Mouse (Mus musculus): ENCODE data around the gene Ccnl2.

- no peak for TF ChIP-seq USF1 (IDR thresholded peaks at IDR 0.05; ENCODE audit: low read depth, low read length)
- no peak for TF ChIP-seq CTCF (IDR thresholded peaks at IDR 0.05 in 2 of 3, conservative IDR thresholded peaks at IDR 0.05 in 1 of 3; ENCODE audit: control insufficient read depth in 1 of 3, insufficient read depth in 1 of 3, low read depth in 2 of 3, low read length in 3 of 3, poor library complexity in 1 of 3, severe bottlenecking in 1 of 3)
- TF ChIP-seq POLR2A (IDR thresholded peaks at IDR 0.05; ENCODE audit: control insufficient read depth in 1 of 2, insufficient read depth in 1 of 2, low read depth in 1 of 2, low read length in 2 of 2, poor library complexity in 1 of 2), result no peak
- TF ChIP-seq HCFC1 (IDR thresholded peaks at IDR 0.05; ENCODE audit: low read depth, low read length), result no peak
- TF ChIP-seq MEF2A (IDR thresholded peaks at IDR 0.05; ENCODE audit: extremely low read depth, insufficient replicate concordance, low read depth, low read length, poor library complexity, severe bottlenecking), result no peak
- no peak for TF ChIP-seq GATA1 (IDR thresholded peaks at IDR 0.05; ENCODE audit: low read depth, low read length)
- no peak for TF ChIP-seq ZNF384 (IDR thresholded peaks at IDR 0.05; ENCODE audit: low read depth, low read length)
- TF ChIP-seq ETS1 (IDR thresholded peaks at IDR 0.05; ENCODE audit: low read depth, low read length), result no peak
- no peak for TF ChIP-seq TAL1 (IDR thresholded peaks at IDR 0.05; ENCODE audit: low read length)
- TF ChIP-seq POLR2AphosphoS5 (IDR thresholded peaks at IDR 0.05; ENCODE audit: borderline replicate concordance, low read depth, low read length), result no peak
- no peak for TF ChIP-seq SMC3 (IDR thresholded peaks at IDR 0.05; ENCODE audit: low read depth, low read length)
- no peak for TF ChIP-seq MAFK (IDR thresholded peaks at IDR 0.05; ENCODE audit: borderline replicate concordance, low read depth, low read length)
- TF ChIP-seq TBP (IDR thresholded peaks at IDR 0.05; ENCODE audit: low read depth, low read length), result no peak
- TF ChIP-seq MXI1 (IDR thresholded peaks at IDR 0.05; ENCODE audit: low read depth, low read length), result no peak
Observed at GRCm38 (mm10) chr4:155843231-155843630, 30.9 kb downstream of the Ccnl2 start.

Measured in MEL (cell line).